Mouse (Mus musculus) megakaryocyte-erythroid progenitor cell, adult 5-6 weeks (primary cell): Measurements from ENCODE around the gene 2310034G01Rik. TPM values are rescaled to one million over a fixed set of nuclear protein-coding genes. Genes with fewer than 3 reads are reported as not detected.

ENCODE experiments used
- ATAC-seq: replicated peaks from 2 replicates; pipeline ENCODE4 v1.8.0; 2016; ENCODE audit warnings: mild to moderate bottlenecking, inconsistent platforms; ENCODE audit not compliant: severe bottlenecking, poor library complexity, low FRiP score, low TSS enrichment
- total RNA-seq, 2 experiments: library from RNA; stranded (forward) in 1 of 2; stranded (reverse) in 1 of 2; fragments of 200-1000, 215-1000 nt in 1 of 2; fragments of >200 nt in 1 of 2; fragmentation: Nextera tagmentation in 1 of 2; gene quantifications; 2 replicates each; pipeline ENCODE4 v1.2.3; 2014 to 2017

2310034G01Rik gene
- total RNA-seq, 2 experiments from 2014 or later = 0.55 to 0.56 TPM

DNA sequence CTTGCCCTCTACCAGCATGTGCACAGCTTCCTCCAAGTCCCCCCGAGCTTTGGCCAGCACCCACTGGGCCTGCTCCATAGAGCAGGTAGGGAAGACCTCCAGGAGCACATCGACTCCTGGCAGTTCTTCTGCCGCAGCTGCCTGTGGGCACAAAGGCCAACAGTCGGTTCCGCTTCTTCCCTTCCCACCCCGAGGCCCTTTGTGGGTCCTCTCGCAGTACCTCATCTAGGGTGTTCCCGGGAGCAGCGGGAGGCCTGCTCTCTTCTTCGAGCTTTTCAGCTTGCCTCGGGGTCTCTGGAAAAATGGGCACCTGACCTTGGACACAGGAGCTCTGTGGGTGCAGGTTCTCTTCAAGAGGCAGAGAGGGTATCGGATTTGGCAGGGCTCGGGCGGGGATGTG is 18.8 kb downstream of the 2310034G01Rik start:
- ATAC-seq = no peak

DNA sequence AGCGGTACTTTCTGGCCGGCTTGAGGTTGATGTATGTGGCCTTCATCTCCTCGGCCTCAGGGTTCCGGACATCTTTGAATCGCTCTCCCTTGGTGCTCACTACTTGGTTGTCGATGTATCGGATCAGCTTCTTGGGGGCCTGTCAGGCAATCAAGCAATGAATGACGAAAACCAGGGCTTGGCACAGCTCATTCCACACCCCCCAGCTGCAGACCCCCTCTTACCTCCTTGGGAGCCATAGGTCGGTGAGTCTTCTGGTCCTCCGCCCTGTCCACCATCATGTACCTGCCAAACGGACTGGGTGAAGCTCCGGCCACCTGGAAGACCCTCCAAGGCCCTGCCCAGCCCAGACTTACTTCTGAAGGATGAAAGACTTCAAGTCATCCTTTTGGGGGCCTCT is 19.4 kb downstream of the 2310034G01Rik start:
- no peak for ATAC-seq

DNA sequence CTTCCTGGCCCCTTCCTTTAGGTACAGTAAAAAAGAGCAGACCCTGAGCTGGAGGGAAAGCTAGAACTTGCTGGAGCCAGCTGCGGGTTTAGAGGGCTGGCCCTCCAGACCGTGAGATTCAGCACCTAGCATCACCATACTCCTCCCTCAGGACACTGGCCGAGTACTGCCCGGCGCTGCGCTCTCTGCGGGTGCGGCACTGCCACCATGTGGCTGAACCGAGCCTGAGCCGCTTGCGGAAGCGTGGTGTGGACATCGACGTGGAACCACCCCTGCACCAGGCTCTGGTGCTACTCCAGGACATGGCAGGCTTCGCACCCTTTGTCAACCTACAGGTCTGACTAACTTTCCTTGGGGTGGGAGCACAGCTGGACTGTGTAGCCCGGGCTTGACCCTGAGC is 20.2 kb downstream of the 2310034G01Rik start:
- ATAC-seq = peak; percentile 66

DNA sequence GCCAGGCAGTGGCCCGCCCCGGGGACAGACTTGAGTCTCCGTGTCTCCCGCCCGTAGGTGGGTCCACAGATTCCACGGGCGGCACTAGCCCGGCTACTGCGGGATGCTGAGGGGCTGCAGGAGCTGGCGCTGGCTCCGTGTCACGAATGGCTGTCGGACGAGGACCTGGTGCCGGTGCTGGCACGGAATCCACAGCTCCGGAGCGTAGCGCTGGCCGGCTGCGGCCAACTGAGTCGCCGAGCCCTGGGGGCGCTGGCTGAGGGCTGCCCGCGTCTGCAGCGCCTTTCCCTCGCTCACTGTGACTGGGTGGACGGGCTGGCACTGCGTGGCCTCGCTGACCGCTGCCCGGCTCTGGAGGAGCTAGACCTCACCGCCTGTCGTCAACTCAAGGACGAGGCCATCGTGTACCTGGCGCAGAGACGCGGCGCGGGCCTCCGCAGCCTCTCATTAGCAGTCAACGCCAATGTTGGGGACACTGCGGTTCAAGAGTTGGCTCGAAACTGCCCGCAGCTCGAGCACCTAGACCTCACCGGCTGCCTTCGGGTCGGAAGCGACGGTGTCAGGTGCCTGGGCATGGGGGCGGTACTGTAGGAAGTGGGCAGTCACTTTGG is 21.0 kb downstream of the 2310034G01Rik start:
- no peak for ATAC-seq

GRCm38 (mm10) chr19:46328081-46329030 is 21.7 kb downstream of the 2310034G01Rik start, which contains the start of gene Fbxl15:
Fbxl15 (plus strand) TSS chr19:46328184.
- peak; percentile 76 for ATAC-seq

GRCm38 (mm10) chr19:46327531-46328064 is 22.5 kb downstream of the 2310034G01Rik start:
- no peak for ATAC-seq

DNA sequence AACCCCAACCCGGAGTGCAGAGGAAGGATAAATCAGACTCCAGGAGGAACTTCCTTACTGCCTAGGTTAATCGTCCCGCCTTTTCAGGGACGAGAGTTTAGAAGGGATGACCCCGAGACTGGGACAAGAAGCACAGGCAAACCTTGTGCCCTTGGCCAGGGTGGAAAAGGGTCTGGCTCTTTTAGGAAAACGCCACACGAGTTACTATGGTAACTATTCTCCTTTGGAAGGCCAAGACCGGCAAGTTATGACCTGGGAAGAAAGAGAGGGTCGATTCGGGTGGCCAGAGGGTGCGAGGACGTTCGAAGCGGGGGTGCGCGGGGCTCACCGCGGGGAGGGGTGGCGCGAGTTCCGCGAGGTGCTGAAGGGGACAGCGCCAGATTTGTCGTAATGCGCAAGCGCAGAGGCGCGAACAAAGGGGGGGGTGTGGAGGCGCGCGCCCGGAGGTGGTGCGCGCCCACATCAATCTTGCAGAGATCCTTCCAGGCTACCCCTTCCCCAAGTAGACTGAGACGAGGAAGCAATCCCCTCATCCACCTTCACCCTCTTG is 23.3 kb downstream of the 2310034G01Rik start, which contains the start of gene Psd:
TSS of gene Psd (minus strand) at position 401 of the 550 bp plus-strand sequence.
- ATAC-seq = no peak

DNA sequence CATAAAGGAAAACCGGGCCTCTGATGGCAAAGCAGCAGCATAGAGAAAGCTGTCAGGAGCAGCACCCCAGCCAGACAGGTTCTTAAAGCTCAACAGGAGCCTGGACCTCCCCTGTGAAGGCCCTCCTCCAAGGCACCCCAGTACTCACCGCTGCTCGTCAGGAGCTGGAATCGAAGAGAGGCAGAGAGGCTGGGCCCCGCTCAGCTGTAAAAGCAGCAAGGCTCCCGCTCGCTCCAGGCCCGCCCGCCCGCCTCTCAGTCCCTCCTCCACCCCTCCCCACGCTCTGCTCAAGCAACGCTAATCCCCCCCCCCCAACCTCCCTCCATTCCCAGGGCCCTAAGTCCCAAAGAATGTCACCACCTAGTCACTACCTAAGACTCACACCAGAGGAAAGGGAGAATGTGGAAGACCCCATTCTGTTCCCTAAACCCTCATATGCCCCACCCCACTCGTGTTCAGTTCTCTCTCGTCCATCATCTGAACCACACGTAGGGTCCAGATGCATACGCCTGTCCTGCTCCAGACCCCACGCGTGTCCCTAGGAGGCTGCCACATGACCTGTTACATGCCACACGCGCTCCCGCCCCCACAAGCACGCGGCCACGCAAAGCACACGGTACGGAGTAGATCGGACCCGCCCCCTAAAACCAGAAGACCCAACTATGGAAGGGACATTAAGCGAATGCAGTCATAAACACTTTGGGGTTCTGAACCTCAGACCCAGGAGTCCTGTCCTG is 23.9 kb downstream of the 2310034G01Rik start:
- ATAC-seq = no peak

DNA sequence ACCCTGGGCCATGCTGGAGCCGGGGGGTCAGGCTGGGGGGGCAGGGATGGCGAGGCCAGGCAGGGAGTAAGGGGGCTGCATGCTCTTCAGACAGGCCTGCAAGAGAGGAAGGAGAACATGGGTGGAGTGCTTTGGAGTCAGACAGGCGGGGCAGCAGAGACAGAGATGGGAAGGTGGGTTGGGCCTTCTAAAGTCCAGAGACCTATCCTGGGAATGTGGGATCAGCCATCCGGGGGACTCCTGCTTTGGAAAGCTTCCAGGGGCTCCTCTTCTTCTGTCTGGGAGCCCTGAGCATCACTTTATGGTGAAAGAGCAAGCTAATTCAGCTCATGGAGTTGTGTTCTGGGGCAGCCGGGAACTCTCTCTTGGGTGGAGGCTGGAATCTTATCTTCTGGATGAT is 25.2 kb downstream of the 2310034G01Rik start:
- no peak for ATAC-seq

GRCm38 (mm10) chr19:46324366-46324765 is 25.7 kb downstream of the 2310034G01Rik start:
- ATAC-seq = no peak

DNA sequence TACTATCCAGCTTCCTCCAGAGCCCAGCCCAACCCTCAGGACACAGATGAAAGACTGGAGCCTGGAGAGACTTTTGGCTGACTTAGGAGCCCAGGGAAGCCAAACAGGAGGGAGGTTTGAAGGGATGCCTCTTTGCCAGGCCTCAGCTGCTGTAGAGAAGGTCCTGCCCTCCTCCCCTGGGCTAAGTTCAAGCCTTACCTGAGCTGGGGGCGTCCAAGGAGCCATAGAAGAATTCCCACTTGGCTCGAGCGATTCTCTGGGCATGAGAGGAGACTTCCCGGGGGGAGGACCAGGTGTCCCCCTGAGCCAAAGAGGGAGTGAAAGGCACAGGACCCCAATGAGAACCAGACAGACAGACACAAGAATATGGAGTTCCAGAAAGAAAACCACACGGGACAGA is 26.4 kb downstream of the 2310034G01Rik start:
- no peak for ATAC-seq

GRCm38 (mm10) chr19:46322996-46323572 is 27.0 kb downstream of the 2310034G01Rik start:
- no peak for ATAC-seq

- ATAC-seq = no peak
Measured at GRCm38 (mm10) chr19:46322144-46322995, 27.7 kb downstream of the 2310034G01Rik start.

DNA sequence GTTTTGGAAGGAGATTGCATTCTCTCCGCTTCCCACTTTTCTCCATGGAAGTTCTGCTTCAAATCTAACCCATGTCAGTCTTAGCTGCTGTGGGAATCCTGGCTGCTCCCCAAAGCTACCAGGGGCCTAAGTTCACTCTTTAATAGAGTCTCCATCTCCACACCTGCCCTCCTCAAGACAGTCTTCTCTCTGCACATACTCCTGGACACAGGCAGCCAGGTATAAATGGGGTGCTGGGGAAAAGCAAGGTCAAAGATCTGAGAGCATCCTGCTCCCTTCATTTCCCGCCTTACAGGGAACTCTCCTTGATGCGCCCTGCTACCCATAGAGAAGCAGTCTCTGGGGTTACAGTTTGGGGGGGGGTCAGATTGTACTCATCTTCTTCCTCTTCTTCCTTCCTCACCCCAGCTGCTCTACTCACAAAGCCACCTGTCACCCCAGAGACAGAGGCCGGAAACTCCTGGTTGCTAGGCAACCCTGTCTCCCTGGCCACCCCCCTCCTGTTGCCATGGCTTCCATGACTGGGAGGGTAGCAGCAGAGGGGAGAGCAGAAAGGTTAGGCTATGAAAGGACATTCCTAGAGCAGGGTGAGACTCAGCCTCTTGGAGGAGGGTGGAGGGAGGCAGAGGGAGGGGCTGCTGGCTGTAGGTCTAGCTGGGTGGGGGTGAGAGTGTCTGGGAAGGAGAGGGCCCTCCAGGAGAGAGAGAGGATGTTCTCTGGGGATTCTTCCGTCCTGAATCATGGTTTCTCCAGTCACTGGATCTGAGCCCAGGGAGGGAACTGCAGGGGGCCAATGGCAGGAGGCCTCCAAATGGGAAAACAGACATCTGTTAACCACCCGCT is 28.8 kb downstream of the 2310034G01Rik start:
- no peak for ATAC-seq

DNA sequence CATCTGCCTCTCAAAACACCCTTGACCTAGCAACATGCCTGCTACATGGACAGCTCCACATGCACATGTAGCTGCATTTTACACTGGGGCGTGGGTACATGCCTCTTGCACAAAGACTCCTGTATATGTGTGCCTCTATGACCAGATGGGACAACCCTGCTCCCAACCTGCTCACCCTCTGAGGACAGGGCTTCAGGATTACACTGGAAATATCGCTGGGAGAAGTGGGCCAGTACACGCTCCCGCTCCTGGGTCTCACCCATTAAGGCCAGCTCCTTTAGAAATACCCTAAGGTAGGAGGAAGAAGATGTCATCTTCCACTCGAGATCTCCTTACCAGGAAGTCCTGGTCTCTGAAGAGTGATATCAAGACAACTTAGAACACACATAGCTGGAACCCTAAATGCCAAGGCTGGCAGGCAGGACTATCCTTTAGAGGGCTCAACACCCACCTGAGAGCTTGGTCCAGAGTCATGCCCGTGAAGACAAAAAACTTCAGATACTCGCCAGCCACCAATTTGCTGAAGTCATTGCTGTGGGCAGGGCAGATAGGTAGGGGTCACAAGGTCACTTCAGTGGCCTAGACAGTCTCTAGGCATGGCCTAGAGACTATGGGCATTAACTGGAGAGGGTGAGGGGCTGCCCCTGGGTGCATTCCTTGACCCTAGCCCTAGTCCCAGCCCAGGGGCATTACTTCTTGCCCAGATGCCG is 29.9 kb downstream of the 2310034G01Rik start:
- ATAC-seq = no peak

GRCm38 (mm10) chr19:46318586-46319378 is 31.3 kb downstream of the 2310034G01Rik start:
- ATAC-seq = no peak
